Mouse (Mus musculus) macrophage (primary cell): ENCODE measurements around the gene Gm11492. TPM values are rescaled to one million over a fixed set of nuclear protein-coding genes. Genes with fewer than 3 reads are reported as not detected.

Source experiments
- H3K27ac ChIP-seq: fragments of 350-480 bp; formaldehyde crosslinking; 2 replicates; pipeline ENCODE4 v1.9.0; 2021
- H3K36me3 ChIP-seq: fragments of 350-480 bp; formaldehyde crosslinking; 2 replicates; pipeline ENCODE4 v1.9.0; 2021; ENCODE audit errors: inconsistent target
- H3K4me3 ChIP-seq: fragments of 350-480 bp; formaldehyde crosslinking; 2 replicates; pipeline ENCODE4 v1.9.0; 2021; ENCODE audit errors: inconsistent target
- H3K79me2 ChIP-seq: fragments of 350-480 bp; formaldehyde crosslinking; 2 replicates; pipeline ENCODE4 v1.9.0; 2021; ENCODE audit errors: inconsistent target
- WGBS: methylation state at CpG from one replicate; pipeline ENCODE4 v1.1.7; 2026; ENCODE audit warnings: inconsistent platforms; ENCODE audit not compliant: missing documents; 5-methylcytosine and 5-hydroxymethylcytosine counted together
- polyA plus RNA-seq: library from polyadenylated mRNA; stranded (reverse); fragments of 250-400 nt; gene quantifications from 3 replicates; pipeline ENCODE4 v1.2.4, GENCODE M21; 2018; ENCODE audit warnings: inconsistent platforms

Gm11492 gene
- polyA plus RNA-seq, 1 experiment from 2014 or later, result not detected

DNA sequence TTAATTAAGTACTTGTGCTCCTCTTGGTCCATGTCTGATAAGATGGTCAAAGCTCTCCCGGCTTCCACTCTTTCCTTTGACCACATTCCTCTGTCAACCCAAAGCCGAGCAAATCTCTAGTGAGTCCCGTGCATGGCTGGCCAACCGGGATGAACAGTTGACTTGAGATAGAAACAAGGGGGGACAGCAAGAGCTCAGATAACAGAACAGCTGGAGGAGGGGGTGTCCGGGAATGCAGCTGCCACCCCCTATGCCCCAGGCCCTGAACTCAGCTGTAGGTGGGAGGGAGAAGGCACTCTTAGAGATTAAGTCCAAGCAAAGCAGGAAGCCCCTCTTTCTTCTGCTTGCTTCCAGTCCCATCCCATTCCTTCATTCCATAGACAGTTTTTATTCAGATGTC lies 4.3 kb downstream of the Gm11492 start:
- no peaks in the 10 kb centered on the region for H3K36me3 ChIP-seq
- H3K27ac ChIP-seq, result no peak overlapping the region
- 94% methylated on average over 5 of the region's 5 CpGs for WGBS
- H3K79me2 ChIP-seq, result no peaks in the 10 kb centered on the region
- no peak overlapping the region for H3K4me3 ChIP-seq

DNA sequence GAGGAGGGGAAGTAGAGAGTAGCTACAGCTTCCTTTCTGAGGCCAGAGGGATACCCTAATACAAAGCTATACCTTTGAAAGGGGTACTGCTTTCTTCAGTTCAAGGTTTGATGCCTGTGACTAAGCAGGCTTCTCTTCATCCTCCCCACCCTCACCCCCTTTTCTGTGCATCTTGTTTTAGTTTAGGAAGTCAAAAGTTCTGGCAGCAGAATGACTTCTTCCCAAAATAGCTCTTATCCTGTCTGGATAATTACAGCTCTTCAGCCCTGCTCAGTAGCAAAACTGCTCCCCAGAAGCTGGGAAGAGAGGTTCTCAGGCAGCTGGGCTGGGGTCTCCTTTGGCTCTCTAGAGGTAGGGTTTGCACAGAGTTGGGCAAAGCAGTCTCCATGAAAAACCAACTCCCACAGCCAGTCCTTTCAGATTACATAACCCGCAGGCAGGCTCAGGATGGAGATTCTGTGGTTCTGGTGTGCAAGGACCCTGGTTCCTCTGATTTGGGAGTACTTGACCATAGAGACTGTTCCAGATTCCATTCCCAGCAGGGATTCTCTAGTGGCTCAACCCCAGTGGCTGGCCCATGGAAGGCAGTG lies 5.0 kb downstream of the Gm11492 start:
- Histone ChIP-seq H3K4me3 (no peak overlapping the region), H3K36me3 (no peaks in the 10 kb centered on the region), H3K79me2 (no peaks in the 10 kb centered on the region), H3K27ac (no peak overlapping the region)
- WGBS, result no CpG with 5 or more reads among the region's 1 CpGs

DNA sequence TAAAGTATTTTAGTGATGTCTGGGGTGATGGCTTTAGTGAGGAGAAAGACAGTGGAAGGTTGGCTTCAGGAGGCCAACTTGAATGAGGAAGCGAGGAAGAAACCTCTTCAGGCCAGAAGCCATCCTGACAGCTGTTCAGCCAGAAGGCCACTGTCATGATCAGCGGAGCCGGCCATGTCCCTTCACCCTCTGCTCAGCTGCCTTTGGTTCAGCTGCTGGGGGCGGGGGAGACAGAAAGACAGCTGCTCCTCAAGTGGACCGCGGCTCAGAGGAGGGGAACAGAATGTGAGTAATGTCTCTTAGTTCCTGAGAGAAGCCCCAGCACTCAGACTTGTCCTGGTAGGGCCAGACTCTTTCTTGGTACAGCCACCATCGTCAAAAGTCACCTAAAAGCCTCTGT lies 7.3 kb downstream of the Gm11492 start:
- H3K27ac ChIP-seq, result no peak overlapping the region

DNA sequence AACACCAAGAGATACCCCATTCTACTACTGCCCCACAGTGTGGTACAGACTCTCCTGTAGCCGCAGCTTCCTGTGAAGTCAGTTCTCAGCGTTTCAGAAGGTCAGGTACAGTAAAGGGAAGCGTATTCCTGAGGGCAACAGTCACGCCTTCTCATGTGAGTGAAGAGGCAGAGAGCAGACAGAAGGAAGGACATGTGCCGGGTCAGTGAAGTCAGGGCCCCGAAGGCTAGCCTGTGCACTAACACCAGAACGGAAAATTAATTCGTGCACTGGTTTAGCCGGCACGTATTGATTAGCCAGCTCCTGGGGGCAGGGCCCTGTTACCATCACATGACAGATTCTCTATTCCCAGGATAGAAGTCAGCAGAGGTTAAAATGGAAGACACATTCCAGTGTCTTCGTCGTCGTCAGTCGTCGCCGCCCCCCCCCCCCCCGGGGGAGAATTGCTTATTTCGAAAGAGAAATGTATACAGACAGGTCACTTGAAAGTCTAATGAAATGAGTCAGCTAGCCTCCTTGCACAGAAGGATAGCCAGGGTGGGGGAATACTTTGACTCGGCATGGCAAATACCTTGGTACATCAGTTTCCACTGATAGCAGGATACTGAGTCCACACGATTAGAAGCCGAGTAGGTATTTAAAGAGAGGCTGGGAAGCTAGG lies 8.2 kb downstream of the Gm11492 start:
- WGBS, result 89% methylated on average over 21 of the region's 21 CpGs
- no peaks in the 10 kb centered on the region for H3K79me2 ChIP-seq
- no peaks in the 10 kb centered on the region for H3K36me3 ChIP-seq
- H3K27ac ChIP-seq, result no peak overlapping the region
- H3K4me3 ChIP-seq, result no peak overlapping the region

More for the DNA sequence above, 7.3 kb downstream of the Gm11492 start:
- WGBS, result 87% methylated on average over 7 of the region's 7 CpGs
- H3K4me3 ChIP-seq, result no peak overlapping the region
- no peaks in the 10 kb centered on the region for H3K79me2 ChIP-seq
- H3K36me3 ChIP-seq, result no peaks in the 10 kb centered on the region

- WGBS, result 77% methylated on average over 6 of the region's 6 CpGs
- no peak overlapping the region for H3K4me3 ChIP-seq
Observed at GRCm38 (mm10) chr11:87577601-87578248, 11.3 kb downstream of the Gm11492 start.

GRCm38 (mm10) chr11:87578249-87578962 lies 12.0 kb downstream of the Gm11492 start:
- no peaks in the 10 kb centered on the region for H3K79me2 ChIP-seq
- H3K4me3 ChIP-seq, result no peak overlapping the region
- no peaks in the 10 kb centered on the region for H3K36me3 ChIP-seq
- no peak overlapping the region for H3K27ac ChIP-seq
- 3% methylated on average over 37 of the region's 40 CpGs for WGBS

More at GRCm38 (mm10) chr11:87577601-87578248, 11.3 kb downstream of the Gm11492 start:
- no peaks in the 10 kb centered on the region for H3K36me3 ChIP-seq
- no peaks in the 10 kb centered on the region for H3K79me2 ChIP-seq
- no peak overlapping the region for H3K27ac ChIP-seq

DNA sequence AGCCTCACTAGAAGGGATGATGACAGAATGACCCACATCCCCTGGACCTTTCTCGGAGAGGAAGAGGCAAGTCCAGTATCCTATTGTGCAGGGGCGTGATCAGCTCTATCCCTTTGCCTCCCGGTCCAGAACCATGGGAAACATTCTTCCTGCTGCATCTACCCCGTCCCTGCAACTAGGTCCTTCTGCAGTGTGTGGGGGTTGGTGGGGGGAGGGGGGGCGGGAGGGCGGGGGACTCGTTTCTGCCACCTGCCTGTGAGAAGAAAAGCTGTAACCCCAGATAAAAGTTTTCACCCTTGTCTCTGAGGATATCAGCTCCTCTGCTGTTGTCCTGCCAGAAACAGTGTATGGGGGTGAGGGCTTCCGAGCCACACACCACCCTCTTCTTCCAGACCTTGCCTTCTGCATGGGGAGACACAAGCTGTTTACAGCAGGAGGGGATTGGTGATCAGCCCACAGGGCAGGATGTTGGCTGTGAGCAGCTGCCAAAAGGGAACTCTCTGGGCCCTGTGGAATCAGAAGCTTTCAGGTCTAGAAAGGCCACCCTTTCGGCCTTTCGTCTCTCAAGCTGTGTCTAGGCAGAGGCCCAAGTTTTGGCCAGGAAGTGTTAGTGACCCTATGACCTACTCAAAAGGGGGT lies 12.6 kb downstream of the Gm11492 start:
- H3K79me2 ChIP-seq, result no peaks in the 10 kb centered on the region
- H3K36me3 ChIP-seq, result no peaks in the 10 kb centered on the region
- no peak overlapping the region for H3K27ac ChIP-seq
- H3K4me3 ChIP-seq, result no peak overlapping the region
- whole genome bisulfite sequencing, result 32% methylated on average over 8 of the region's 10 CpGs

- Histone ChIP-seq H3K79me2 (no peaks in the 10 kb centered on the region), H3K36me3 (no peaks in the 10 kb centered on the region), H3K4me3 (no peak overlapping the region), H3K27ac (no peak overlapping the region)
- 75% methylated on average over 1 of the region's 1 CpGs for WGBS
Observed at GRCm38 (mm10) chr11:87579713-87580112, 13.3 kb downstream of the Gm11492 start.

GRCm38 (mm10) chr11:87580543-87581085 lies 14.2 kb downstream of the Gm11492 start:
- Histone ChIP-seq H3K4me3 (no peak overlapping the region), H3K36me3 (no peaks in the 10 kb centered on the region), H3K27ac (no peak overlapping the region), H3K79me2 (no peaks in the 10 kb centered on the region)
- WGBS, result 86% methylated on average over 10 of the region's 10 CpGs

DNA sequence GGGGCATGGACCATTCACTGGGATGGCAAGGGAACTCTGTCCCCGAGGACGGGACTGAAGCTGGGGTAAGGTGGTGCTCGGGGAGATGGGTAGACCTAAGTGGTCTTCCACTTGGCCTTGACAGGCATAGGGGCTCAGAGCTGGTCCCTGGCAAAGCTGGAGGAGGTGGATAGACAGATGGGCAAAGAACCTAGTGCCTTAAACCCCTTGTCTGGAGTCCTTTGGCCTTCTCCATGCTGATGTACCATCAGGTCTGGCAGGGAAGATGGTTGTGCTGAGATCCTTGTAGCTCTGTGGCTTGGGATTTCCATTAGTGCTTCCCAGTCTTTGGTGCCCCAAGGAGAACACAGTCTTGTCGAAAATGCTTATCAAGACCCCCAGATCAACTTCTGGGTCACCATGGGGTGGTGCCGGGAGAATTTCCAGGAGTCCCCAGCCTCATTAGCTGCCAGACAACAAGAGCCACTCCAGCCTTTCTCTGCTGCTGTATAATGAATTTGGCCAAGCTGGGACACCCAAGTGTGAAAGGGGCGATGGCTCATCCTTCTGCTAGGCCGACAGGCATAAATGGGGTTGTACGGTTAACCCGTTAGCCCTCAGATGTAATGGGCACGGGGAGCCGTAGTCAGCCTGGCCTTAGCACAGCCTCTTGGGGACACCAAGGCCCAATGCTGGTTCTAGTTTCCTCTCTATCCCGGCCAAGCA lies 14.9 kb downstream of the Gm11492 start:
- H3K36me3 ChIP-seq, result no peaks in the 10 kb centered on the region
- 89% methylated on average over 12 of the region's 12 CpGs for WGBS
- no peaks in the 10 kb centered on the region for H3K79me2 ChIP-seq
- no peak overlapping the region for H3K4me3 ChIP-seq
- no peak overlapping the region for H3K27ac ChIP-seq

DNA sequence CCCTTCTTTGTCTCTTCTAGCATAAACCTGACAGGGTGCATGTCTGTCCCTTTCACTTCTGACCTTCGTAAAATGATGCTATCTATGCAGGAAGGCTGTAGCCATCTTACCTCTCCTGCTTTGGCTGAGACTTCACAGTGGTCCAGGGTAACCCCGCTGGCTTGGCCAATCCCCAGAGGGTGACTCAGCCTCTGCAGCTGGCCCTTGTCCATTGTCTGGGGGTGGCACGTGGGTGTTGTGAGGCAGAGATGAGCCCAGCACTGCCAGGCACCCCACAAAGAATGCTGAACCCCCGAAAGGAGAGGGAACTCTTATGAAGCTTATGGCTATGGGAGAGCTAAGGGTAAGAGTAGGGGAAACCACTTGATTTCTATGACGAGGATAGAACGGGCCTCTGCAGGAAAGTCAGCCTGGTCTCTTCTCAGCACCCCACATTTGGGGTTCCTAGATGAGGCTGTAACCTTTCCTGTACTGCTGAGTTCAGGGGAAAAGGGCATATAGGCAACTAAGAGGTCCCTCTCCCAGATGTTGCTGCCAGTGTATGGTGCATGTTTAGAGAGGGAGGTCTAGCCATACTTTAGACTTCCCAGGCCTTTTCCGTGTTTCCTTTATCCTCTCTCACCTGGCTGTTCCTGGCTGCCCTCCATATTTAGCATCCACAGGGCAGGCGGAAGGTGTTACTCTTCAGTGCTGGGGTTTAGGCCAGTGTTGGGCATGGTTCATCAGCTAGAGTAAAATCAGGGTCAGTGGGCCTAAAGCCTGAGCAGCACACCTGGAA lies 15.7 kb downstream of the Gm11492 start:
- H3K4me3 ChIP-seq, result no peak overlapping the region
- no peaks in the 10 kb centered on the region for H3K36me3 ChIP-seq
- no peak overlapping the region for H3K27ac ChIP-seq
- no peaks in the 10 kb centered on the region for H3K79me2 ChIP-seq
- 85% methylated on average over 8 of the region's 8 CpGs for WGBS

DNA sequence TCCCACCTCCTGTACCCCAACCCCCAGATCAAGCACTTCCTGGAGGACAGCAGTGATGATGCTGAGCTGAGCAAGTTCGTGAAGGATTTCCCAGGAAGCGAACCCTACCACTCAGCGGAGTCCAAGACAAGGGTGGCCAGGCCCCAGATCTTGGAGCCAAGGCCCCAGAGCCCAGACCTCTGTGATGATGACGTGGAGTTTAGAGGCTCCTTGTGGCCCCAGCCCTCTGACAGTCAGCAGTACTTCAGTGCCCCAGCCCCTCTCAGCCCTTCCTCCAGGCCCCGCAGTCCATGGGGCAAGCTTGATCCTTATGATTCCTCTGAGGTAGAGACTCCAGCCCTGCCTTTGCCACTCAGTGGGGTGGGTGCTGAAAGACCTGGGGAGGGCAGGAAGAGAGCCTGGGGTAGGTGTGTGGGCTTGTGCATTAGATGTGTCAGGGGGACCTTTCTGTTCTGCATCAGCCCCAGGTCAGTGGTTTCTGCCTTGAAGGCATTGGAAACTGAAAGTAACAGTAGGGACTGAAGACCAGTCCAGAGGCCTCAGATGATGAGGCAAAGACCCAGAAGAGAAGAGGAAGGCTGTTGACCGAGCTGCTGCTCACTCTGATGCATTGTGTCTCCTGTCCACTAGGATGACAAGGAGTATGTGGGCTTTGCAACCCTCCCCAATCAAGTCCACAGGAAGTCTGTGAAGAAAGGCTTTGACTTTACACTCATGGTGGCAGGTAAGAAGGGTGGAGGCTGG lies 17.0 kb downstream of the Gm11492 start:
- WGBS, result 84% methylated on average over 6 of the region's 6 CpGs
- Histone ChIP-seq H3K27ac (no peak overlapping the region), H3K4me3 (no peak overlapping the region), H3K79me2 (no peaks in the 10 kb centered on the region), H3K36me3 (no peaks in the 10 kb centered on the region)
